Mouse (Mus musculus): Measurements from ENCODE around the gene Ankrd6. TPM values are rescaled to one million over a fixed set of nuclear protein-coding genes. Genes with fewer than 3 reads are reported as not detected.

Ankrd6 gene
- polyA plus RNA-seq, 2 experiments from 2014 or later, result 0.99 to 1.4 TPM

DNA sequence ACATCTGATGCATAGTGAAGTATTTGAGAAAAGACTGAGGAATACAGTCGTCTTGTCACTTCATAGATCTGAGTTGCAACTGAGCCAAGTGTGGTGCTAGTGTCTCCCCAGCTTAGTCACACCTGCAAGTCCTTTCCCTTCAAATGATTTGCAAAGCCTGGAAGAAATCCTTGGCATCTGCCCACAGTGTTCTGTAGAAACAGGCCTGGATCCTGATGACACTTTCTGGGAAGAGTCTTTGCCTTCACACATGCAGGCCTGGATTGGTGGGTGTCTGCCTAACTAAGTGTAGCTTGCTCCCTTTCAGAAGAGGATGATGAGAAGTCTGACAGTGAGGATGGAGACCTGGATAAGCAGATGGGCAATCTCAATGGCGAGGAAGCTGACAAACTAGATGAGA lies 193.2 kb downstream of the Ankrd6 start:
- ATAC-seq, result no peak

Other genes with a start within 250 kb of the Ankrd6 start
- gene Lyrm2, start 150.6 kb downstream of the Ankrd6 start, polyA plus RNA-seq (2017; shearing (Covaris generic)), result 10 to 100 TPM; 73.5 to 78.9 TPM
- 1 to 10 TPM; 4.2 to 4.3 TPM for gene Rragd, start 32.2 kb upstream of the Ankrd6 start, polyA plus RNA-seq (2017; shearing (Covaris generic))
- gene Ube2j1, start 80.6 kb upstream of the Ankrd6 start, polyA plus RNA-seq (2017; shearing (Covaris generic)), result 10 to 100 TPM; 41.9 to 42.7 TPM
- gene Gabrr2, start 112.2 kb upstream of the Ankrd6 start, polyA plus RNA-seq (2017; shearing (Covaris generic)), result 10 to 100 TPM; 10.1 to 10.4 TPM
- not detected for gene Gabrr1, start 181.7 kb upstream of the Ankrd6 start, polyA plus RNA-seq (2017; shearing (Covaris generic))
- not detected for gene Pm20d2, start 238.9 kb upstream of the Ankrd6 start, polyA plus RNA-seq (2017; shearing (Covaris generic))